Mouse (Mus musculus) megakaryocyte, embryonic 14.5 days (primary cell): ENCODE data around the gene Rb1.

Source experiments
- FLI1 ChIP-seq: IDR thresholded peaks from 2 replicates; pipeline ENCODE4 v1.6.1; 2012; ENCODE audit warnings: low read length, inconsistent platforms, mixed read lengths
- GATA1 ChIP-seq: IDR thresholded peaks from 3 replicates; pipeline ENCODE4 v1.6.1; 2012; ENCODE audit warnings: mixed read lengths, low read length, inconsistent platforms, borderline replicate concordance

DNA sequence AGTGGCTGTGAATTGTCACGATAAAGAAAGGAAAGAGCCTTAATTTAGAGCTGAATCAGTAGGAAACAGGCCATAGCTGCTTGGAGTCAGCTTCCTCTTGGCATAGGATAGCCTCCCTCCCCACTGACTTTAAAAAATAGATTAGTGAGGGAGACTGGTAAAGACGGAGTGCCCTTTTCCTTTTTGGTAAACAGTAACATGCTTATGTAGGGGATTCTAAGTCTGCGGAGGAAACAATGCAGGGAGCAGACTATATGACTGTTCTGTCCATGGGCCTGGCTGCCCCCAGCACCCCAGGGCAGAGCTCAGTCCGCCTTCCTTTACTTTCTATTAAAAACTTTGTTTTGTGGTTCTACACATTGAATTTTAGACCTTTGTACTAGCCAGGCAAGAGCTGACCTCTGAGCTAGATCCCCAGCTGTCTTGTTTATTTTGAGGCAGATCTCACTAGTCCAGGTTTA is 146.4 kb downstream of the Rb1 start:
- peak; percentile 83; the same call in 1 of the 3 replicates for TF ChIP-seq GATA1
- TF ChIP-seq FLI1, result peak; percentile 87
